Mouse (Mus musculus) neural tube, embryonic 14.5 days (tissue): ENCODE measurements around the gene Ppara. TPM values are rescaled to one million over a fixed set of nuclear protein-coding genes. Genes with fewer than 3 reads are reported as not detected.
"Not testable (repeated sequence)": the region's sequence is repeated elsewhere in the genome, so short reads cannot be mapped to it uniquely, and the experiment has no call there.

Experiments
- ATAC-seq: fragments of 200-750 bp; cut with Nextera tagmentation; 2 replicates; pipeline ENCODE4 v1.8.0; 2017; ENCODE audit warnings: low read depth, mild to moderate bottlenecking, moderate TSS enrichment, moderate library complexity
- H3K27ac ChIP-seq: fragments of 300-500 bp; sonication (generic); 2 replicates; pipeline ENCODE4 v1.5.1; 2014; ENCODE audit warnings: low read depth, mild to moderate bottlenecking, control low read depth, low read length, moderate library complexity, mixed read lengths
- H3K27me3 ChIP-seq: fragments of 300-500 bp; sonication (generic); 2 replicates; pipeline ENCODE4 v1.6.1; 2014; ENCODE audit warnings: low read length; ENCODE audit not compliant: control insufficient read depth, insufficient read depth
- H3K36me3 ChIP-seq: fragments of 300-500 bp; sonication (generic); 2 replicates; pipeline ENCODE4 v1.6.1; 2014; ENCODE audit warnings: low read length, mixed read lengths; ENCODE audit not compliant: control insufficient read depth, insufficient read depth
- H3K4me1 ChIP-seq: fragments of 300-500 bp; sonication (generic); 2 replicates; pipeline ENCODE4 v1.6.1; 2014; ENCODE audit warnings: low read length; ENCODE audit not compliant: control insufficient read depth, insufficient read depth
- H3K4me2 ChIP-seq: fragments of 300-500 bp; sonication (generic); 2 replicates; pipeline ENCODE4 v1.6.1; 2014; ENCODE audit warnings: mild to moderate bottlenecking, low read depth, low read length, control low read depth
- H3K4me3 ChIP-seq: fragments of 300-500 bp; sonication (generic); 2 replicates; pipeline ENCODE4 v1.5.1; 2014; ENCODE audit warnings: low read depth, low read length, control low read depth, mixed read lengths
- H3K9ac ChIP-seq: fragments of 300-500 bp; sonication (generic); replicated peaks from 2 replicates; pipeline ENCODE4 v1.6.1; 2014; ENCODE audit warnings: low read depth, mild to moderate bottlenecking, control low read depth, low read length, mixed read lengths
- H3K9me3 ChIP-seq: fragments of 300-500 bp; sonication (generic); 2 replicates; pipeline ENCODE4 v1.6.1; 2016; ENCODE audit warnings: low read length; ENCODE audit not compliant: control insufficient read depth
- WGBS: fragments of 180-500 bp; shearing (Covaris S2); extraction: QIAGEN DNeasy Blood & Tissue Kit; methylation state at CpG from one replicate; pipeline ENCODE4 v1.1.7; 2014; 5-methylcytosine and 5-hydroxymethylcytosine counted together
- polyA plus RNA-seq: library from polyadenylated mRNA; unstranded; fragments of >200 nt; fragmentation: Nextera tagmentation; extraction: Ambion mirVana; gene quantifications from 2 replicates; pipeline ENCODE4 v1.2.1, GENCODE M21; 2014

Gene Ppara
- polyA plus RNA-seq, 1 experiment from 2014 or later: 0.75 TPM

DNA sequence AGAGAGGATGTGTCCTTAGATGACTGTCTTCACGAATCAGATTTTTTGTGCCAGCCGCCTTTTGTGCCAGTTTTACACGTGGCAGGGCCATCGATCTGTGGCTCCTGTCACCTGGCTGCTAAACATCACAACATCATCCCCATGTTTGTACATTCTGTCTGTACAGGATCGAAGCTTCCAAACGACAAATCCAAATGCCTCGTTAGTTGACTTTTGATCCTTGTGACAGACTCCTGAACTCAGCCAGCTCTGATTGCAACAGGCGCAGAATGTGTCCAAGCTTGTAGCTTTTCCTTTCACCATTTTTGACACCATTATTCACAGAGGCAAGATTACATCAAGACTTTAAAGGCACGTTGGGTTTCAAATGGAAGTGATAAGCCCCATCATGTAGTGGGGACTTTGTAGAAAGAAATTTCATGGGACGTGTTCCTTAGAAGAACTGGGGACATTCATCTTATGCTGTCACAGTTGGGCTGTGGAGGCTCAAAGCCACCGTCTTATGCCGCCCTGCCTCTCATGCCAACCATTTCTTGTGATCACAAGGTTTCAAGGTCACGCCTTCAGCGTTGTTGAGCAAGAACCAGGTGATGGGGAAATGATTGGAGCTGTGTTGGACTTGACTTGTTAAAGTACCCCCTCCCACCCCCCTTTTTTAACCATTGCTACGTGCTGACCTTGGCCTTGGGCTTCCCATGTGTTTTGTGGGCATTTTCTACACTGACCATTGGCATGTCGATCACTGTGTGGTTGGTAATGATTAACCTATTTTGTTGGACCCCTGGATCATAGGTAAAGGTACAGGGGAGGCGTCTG is 36.7 kb downstream of the Ppara start:
- ATAC-seq: no peak
- Histone ChIP-seq H3K27ac (no peak overlapping the region), H3K36me3 (no peaks in the 10 kb centered on the region), H3K4me1 (no peaks in the 10 kb centered on the region), H3K4me3 (no peak overlapping the region), H3K9ac (no peak overlapping the region), H3K27me3 (no peaks in the 10 kb centered on the region), H3K9me3 (no peaks in the 10 kb centered on the region), H3K4me2 (no peak overlapping the region)
- 83% methylated on average over 17 of the region's 17 CpGs for WGBS

DNA sequence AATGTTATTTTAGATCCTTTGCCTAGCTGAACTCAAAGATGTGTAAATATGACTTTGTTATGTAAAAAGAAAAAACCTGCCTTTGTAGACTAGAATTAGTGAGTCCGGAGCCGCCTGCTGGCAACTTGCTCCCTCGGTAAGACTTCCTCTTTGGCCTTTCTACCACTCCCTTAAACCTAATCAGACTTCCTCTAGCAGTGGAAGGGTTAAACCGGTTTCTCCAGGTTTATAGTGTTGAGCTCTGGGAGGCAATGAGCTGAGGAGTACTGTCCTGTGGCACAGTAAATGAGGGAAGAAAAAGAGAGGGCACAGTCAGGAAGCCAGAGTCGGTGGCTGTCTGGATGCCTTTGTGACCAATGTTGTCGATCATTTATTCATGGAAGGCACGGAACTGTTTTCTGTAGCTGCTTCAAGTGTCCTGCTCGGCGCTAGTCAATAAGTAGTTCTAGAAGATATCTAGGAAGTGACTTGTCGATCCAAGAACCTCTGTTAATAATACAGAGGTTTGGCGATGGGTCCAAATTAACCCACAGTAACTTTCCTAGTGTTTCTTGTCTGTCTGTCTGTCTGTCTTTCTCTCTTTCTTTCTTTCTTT is 37.5 kb downstream of the Ppara start:
- no peak overlapping the region for H3K9ac ChIP-seq
- H3K36me3 ChIP-seq: no peaks in the 10 kb centered on the region
- no peak overlapping the region for H3K4me3 ChIP-seq
- no peaks in the 10 kb centered on the region for H3K27me3 ChIP-seq
- WGBS: 76% methylated on average over 11 of the region's 11 CpGs
- H3K4me2 ChIP-seq: no peak overlapping the region
- no peaks in the 10 kb centered on the region for H3K9me3 ChIP-seq
- H3K27ac ChIP-seq: no peak overlapping the region
- no peaks in the 10 kb centered on the region for H3K4me1 ChIP-seq
- no peak for ATAC-seq

DNA sequence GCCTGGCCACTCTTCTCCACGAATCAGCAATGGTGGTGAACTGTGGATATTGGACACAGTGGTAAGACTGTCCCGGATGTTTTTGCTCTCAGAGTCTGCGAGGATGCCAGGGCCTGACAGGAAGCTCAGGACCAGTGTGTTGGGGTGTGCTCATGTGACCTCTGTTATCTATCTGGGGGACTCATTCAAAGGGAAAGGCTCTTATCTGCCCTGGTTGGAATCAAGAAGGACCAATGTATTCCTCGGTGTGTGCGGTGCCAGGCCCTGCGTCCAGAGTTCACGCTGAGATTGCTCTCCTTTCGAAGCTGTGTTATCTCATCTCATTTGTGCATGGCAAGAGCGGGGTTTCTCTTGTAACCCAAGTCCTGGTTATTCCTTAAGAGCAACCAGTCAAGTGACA is 39.6 kb downstream of the Ppara start:
- Histone ChIP-seq H3K9me3 (no peaks in the 10 kb centered on the region), H3K4me3 (no peak overlapping the region), H3K27me3 (no peaks in the 10 kb centered on the region), H3K27ac (no peak overlapping the region), H3K4me1 (no peaks in the 10 kb centered on the region), H3K36me3 (no peaks in the 10 kb centered on the region), H3K9ac (no peak overlapping the region), H3K4me2 (no peak overlapping the region)
- 93% methylated on average over 9 of the region's 9 CpGs for WGBS
- ATAC-seq: no peak

DNA sequence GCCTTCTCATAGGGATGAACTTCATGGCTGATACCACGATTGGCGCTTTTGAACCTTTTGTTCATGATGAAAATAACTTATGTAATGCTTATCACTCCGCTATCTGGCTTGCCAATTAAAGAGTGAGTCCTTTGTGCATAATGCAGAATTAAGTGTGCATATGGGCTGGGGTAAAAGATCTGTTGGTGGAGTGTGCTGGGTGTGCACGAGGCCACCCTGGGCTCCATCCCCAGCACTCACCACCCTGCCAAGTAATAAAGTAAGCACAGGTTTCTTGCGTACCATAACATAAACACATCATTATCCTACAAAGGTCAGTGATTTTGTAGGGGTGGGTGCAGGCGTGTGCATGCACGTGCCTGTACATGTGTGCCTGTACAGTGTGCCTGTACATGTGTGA is 40.2 kb downstream of the Ppara start:
- 87% methylated on average over 7 of the region's 7 CpGs for WGBS
- Histone ChIP-seq H3K27me3 (no peaks in the 10 kb centered on the region), H3K9me3 (no peaks in the 10 kb centered on the region), H3K27ac (no peak overlapping the region), H3K36me3 (no peaks in the 10 kb centered on the region), H3K4me1 (no peaks in the 10 kb centered on the region), H3K4me3 (no peak overlapping the region), H3K9ac (no peak overlapping the region), H3K4me2 (no peak overlapping the region)
- no peak for ATAC-seq

GRCm38 (mm10) chr15:85776241-85776640 is 41.5 kb downstream of the Ppara start:
- no peaks in the 10 kb centered on the region for H3K36me3 ChIP-seq
- WGBS: 81% methylated on average over 2 of the region's 2 CpGs

DNA sequence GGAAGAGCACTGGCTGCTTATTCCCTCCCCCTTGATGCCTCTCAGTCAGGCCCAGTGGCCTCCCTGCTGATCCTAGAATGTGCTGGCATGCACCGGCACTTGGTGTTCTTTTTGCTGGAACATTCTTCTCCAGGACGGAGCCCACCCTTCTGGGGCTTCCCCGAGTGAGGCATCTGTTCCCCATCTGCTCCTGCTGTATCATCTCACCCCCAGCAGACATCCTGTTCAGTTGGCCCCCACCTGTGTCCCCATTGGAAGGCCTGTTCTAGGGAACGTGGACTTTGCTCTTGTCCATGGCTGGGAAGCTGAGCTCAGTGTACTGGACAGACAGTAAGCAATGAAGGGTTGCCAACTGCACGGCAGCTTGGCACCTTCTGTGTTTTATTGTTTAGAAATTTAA is 42.0 kb downstream of the Ppara start:
- WGBS: 84% methylated on average over 5 of the region's 5 CpGs
- Histone ChIP-seq H3K9ac (no peak overlapping the region), H3K9me3 (no peaks in the 10 kb centered on the region), H3K4me1 (no peaks in the 10 kb centered on the region), H3K4me2 (no peak overlapping the region), H3K36me3 (no peaks in the 10 kb centered on the region), H3K4me3 (no peak overlapping the region), H3K27me3 (no peaks in the 10 kb centered on the region), H3K27ac (no peak overlapping the region)
- ATAC-seq: no peak

More at GRCm38 (mm10) chr15:85776241-85776640, 41.5 kb downstream of the Ppara start:
- no peak for ATAC-seq
- no peaks in the 10 kb centered on the region for H3K4me1 ChIP-seq
- no peak overlapping the region for H3K4me3 ChIP-seq
- no peaks in the 10 kb centered on the region for H3K27me3 ChIP-seq
- no peaks in the 10 kb centered on the region for H3K9me3 ChIP-seq
- H3K27ac ChIP-seq: no peak overlapping the region
- no peak overlapping the region for H3K4me2 ChIP-seq
- H3K9ac ChIP-seq: no peak overlapping the region

DNA sequence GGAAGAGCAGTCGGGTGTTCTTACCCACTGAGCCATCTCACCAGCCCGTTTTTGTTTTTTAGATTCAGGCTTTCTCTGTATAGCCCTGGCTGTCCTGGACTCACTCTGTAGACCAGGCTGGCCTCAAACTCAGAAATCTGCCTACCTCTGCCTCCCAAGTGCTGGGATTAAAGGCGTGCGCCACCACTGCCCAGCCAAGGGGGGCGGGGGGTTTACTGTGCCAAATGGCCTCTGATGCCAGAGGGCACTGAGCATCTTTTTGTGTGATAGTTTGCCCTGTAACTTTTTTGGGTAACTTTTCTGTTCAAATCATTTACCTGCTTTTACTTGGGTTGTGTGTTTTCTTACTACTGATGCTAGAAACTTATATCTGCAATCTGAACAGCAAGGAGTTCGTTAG is 44.1 kb downstream of the Ppara start:
- ATAC-seq, H3K9ac ChIP-seq, H3K9me3 ChIP-seq, H3K4me2 ChIP-seq, H3K4me3 ChIP-seq, H3K27me3 ChIP-seq, H3K4me1 ChIP-seq, H3K27ac ChIP-seq, H3K36me3 ChIP-seq: not testable (repeated sequence)
- 92% methylated on average over 6 of the region's 6 CpGs for WGBS

GRCm38 (mm10) chr15:85783146-85783545 is 48.4 kb downstream of the Ppara start:
- H3K27me3 ChIP-seq: no peaks in the 10 kb centered on the region
- no peak overlapping the region for H3K4me2 ChIP-seq
- no peak overlapping the region for H3K27ac ChIP-seq
- ATAC-seq: no peak
- H3K4me1 ChIP-seq: no peaks in the 10 kb centered on the region
- WGBS: 92% methylated on average over 4 of the region's 4 CpGs
- H3K9ac ChIP-seq: no peak overlapping the region
- no peak overlapping the region for H3K4me3 ChIP-seq
- H3K9me3 ChIP-seq: no peaks in the 10 kb centered on the region
- H3K36me3 ChIP-seq: no peaks in the 10 kb centered on the region

GRCm38 (mm10) chr15:85784341-85784740 is 49.6 kb downstream of the Ppara start:
- H3K4me2 ChIP-seq: no peak overlapping the region
- no peak overlapping the region for H3K27ac ChIP-seq
- no peaks in the 10 kb centered on the region for H3K4me1 ChIP-seq
- no peak overlapping the region for H3K4me3 ChIP-seq
- H3K27me3 ChIP-seq: no peaks in the 10 kb centered on the region
- ATAC-seq: no peak
- H3K9ac ChIP-seq: no peak overlapping the region
- no peaks in the 10 kb centered on the region for H3K9me3 ChIP-seq
- no peaks in the 10 kb centered on the region for H3K36me3 ChIP-seq
- 85% methylated on average over 3 of the region's 3 CpGs for WGBS
